Mouse (Mus musculus) right cerebral cortex, postnatal 25 days (tissue): ENCODE results near the gene Chchd1.

ENCODE experiments used
- DNase-seq: peaks from one replicate; pipeline ENCODE4 v3.0.0; 2022

Gene Chchd1

DNA sequence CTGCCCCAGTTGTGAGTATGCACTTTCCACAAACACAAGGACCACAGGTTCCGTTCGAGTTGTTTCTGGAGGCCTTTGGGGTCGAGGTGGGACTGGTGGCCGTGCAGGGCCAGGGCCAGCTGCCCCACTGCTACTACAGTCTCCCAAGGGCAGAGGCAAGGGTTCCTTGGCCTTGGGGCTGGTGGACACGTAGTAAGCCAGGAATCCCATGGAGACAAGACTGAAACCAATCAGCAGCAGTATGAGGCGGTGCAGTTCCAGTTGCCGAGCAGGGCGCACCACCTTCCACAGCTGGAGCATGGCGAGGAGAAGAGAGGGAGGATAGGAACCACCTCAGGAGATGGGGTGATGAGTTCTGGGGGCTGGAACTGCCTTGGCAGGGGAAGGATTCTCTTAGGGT is 27.1 kb downstream of the Chchd1 start:
- no peak for DNase-seq

- DNase-seq: no peak
Measured at GRCm38 (mm10) chr14:20730853-20731602, 28.2 kb downstream of the Chchd1 start.

DNA sequence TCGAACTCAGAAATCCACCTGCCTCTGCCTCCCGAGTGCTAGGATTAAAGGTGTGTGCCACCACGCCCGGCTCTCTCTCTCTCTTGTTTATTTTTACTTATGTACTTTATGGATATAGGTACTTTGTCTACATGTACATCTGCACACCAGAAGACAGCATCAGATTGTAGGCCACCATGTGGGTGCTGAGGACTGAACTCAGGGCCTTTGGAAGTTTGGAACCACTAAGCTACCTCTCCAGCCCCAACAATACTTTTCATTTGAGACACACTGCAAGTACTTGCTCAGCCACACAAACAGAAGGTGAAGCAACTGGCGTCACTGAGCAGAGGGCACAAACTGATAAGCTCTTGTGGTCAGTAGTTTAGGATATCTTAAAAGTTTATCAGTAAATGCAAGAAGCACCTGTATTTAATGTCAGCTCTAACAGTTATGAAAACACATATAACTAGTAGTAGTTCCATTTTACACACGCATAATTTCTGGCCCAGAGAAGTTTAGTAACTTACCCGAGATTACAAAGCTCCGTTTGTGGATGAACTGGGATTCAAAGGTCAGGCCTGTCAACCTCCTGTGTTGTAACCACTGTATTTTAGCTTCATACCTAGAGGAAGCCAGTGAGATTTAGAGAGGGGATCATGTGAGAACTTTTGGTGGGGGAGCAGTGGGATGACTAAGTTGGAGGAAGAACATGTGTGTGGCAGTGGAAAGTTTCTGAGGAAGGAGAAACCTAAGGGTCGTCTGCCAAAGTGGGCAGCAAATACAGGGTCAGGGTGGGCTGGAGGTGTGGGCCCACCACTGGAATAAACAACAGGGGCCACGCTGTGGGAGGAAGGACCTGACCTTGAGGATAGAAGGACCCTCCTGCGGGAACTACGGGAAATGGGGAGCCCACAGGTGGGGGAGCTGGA is 30.5 kb downstream of the Chchd1 start:
- DNase-seq: no peak

- peak; percentile 89 for DNase-seq
Measured at GRCm38 (mm10) chr14:20733952-20734774, 31.4 kb downstream of the Chchd1 start, which contains the start of gene Ndst2. Gene Ndst2 (minus strand): TSS chr14:20734562.

GRCm38 (mm10) chr14:20735052-20735451 is 32.2 kb downstream of the Chchd1 start:
- DNase-seq: no peak

DNA sequence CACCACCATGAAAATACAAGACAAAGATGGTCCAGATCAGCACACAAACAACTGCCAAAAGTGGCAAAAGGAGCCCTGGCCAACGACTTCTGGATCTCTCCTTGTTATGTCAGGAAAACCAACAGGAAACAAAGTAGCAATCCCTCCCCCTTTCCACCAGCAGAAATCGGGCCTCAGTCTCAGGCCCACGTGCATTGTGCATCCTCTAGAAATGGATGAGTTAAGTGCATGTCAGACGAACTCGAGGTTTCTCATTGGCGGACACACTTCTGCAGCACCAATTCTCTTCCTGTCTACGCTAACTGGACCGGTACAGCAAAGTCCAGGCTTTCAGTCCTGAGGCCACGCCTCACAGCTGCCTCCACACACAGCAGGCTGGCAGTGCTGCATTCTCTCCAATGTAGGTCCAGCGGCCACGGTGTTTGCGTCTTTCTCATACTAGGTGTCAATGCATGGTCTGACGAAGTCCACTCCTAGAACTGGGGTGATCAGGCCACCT is 33.1 kb downstream of the Chchd1 start:
- DNase-seq: no peak

DNA sequence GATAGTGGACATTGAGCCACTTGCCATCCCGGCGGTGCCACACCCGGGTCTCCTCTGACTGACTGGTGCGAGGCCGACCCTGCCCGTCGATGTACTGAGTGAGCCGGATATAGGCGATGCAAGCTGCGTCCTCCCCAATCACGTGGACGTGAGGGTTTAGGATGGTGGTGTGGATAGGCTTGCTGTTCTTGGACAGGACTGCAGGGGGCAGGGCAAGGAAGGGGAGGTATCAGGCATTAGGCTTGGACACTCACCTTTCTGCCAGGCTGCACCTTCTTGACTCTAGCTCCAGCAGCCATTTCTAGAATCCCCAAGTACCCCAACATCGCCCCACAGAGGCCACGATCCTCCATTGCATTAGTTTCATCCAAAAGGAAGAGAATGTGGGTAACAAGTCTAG is 34.5 kb downstream of the Chchd1 start:
- peak; percentile 41 for DNase-seq

DNA sequence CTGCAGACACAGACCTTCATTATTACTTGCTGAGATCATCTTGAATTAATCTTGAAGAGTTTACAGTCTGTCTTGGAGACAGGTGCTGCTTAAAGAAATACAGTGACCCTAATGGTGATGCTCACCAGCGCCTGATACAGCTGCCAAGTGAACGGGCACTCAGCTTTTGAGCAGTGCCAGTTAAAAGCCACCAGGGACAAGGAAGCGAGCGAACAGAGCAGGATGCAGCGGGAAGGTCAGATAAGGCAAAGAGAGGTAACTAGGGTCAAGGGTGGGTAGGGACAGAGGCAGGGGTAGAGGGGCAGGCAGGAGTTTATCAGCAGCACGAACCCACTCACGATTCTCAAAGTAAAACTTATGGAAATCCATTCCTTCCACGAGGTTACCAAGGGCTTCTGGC is 35.7 kb downstream of the Chchd1 start:
- no peak for DNase-seq

GRCm38 (mm10) chr14:20741301-20741700 is 38.5 kb downstream of the Chchd1 start:
- no peak for DNase-seq

DNA sequence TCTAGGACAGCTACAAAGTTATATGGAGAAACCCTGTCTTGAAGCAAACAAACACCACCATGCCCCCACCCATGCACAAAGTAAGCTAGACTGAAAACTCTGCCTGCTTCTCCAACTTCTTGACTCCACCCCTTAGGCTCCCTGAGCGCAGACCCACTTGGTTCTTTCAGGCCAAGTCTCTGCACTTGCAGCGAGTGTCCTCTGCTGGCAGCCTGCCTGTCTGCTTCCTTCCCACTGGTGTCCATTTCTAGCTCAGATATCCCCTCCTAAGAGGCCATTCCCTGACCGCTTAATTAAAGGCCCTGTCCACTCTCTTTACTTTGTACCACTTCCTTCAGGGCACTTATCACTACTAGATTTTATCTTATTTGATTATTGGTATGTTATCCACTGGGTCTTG is 40.8 kb downstream of the Chchd1 start:
- no peak for DNase-seq

- DNase-seq: no peak
Measured at GRCm38 (mm10) chr14:20746935-20747334, 44.1 kb downstream of the Chchd1 start.

GRCm38 (mm10) chr14:20748388-20748787 is 45.6 kb downstream of the Chchd1 start:
- no peak for DNase-seq

GRCm38 (mm10) chr14:20749494-20750051 is 46.8 kb downstream of the Chchd1 start:
- no peak for DNase-seq

GRCm38 (mm10) chr14:20750503-20750902 is 47.7 kb downstream of the Chchd1 start:
- no peak for DNase-seq

DNA sequence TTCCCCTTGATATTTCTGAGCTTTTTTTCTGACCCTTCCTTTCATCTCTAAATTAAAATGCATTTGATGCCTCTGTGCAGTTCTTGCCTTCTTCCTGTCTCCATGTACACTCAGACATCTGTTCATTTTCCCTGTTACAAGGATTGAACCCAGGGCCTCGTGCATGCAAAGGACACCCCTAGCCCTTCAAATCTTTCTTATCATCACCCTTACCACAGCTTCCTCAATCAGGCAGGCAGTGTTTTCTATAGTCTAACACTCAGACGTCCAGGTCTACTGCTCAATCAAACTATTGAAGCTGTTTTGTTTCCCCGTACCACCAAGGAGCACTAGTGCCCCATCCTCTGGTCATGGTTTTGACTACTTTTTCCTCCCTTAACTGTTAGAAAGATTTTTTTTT is 51.0 kb downstream of the Chchd1 start:
- no peak for DNase-seq
